Mouse (Mus musculus): ENCODE results near the gene Efhc1.
"Not testable (repeated sequence)": the region's sequence is repeated elsewhere in the genome, so short reads cannot be mapped to it uniquely, and the experiment has no call there.

Efhc1 gene

DNA sequence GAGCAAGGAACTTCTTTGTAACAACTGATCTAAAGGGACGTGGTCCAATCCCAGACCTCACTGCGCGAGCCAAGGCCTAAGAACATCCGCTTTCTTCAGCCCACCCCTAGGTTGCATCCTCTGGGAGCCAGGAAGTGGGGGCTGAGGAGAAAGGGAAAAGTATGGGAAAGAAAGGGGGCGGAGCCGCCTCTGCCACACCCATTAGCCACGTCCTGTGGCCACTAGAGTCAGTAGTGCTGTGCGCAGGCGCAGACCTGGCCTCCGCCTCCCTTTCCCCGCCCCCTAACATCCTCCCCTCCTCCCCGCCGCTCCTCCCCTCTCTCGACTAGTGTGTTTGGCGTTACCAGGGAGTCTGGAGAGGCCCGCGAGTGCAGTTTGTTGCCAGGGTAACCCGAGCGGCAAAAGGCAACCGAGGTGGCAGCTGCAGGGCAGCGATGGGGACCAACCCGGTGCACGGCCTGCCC, at the start of gene Efhc1:
Efhc1 (plus strand) TSS at position 327 of the 464 bp plus-strand sequence.
- DNase-seq (ENCODE audit: low read depth, low spot score): peak; percentile 83

DNA sequence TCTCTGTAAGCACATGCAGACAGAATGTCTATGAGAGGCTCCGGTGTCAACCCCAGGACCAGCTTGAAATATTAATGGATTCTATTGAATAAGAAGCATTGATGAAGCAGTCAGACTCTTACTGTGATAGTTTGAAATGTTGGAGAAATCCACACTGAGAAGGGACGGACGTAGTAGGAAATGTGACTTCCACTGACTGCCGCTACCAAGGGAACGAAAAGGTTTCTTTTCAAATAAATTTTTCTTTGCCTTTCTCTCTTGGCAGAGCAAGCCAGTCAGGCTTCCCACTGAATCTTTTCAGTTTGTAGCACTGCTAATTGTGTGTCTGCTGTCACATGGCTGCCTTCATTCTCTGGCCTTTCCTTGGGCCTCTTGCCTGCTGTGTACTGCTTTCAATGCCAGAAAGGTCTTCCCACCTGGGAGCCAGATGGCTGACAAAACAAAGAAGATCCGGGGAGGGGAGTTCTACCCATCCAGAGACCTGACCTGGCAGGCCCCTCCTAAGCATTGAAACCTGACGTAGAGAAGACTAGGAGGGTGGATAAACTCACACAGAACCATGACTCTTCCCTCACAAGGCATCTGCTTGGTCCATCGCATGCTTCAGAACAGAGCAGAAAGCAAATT, 45.8 kb upstream of the Efhc1 start:
- DNase-seq (ENCODE audit: low read depth, low spot score): no peak

DNA sequence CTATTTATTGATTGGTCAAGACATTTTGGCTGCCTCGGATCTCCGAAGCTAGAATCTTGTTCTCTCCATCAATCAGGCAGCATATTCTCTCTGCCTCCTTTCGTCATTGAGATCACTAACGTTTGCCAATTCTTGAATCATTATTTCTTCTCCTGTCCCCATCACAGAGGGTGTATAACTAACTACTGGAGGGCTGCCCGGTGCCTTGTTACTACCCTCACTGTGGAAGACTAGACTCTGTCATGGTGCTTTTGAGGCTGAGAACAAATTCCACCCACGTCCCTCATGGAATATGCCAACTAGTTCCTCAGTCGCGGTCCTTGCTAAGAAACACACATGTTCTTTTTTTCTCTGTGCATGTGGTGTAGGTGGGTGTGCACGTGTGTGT, 45.3 kb upstream of the Efhc1 start:
- DNase-seq (ENCODE audit: low read depth, low spot score): no peak

DNA sequence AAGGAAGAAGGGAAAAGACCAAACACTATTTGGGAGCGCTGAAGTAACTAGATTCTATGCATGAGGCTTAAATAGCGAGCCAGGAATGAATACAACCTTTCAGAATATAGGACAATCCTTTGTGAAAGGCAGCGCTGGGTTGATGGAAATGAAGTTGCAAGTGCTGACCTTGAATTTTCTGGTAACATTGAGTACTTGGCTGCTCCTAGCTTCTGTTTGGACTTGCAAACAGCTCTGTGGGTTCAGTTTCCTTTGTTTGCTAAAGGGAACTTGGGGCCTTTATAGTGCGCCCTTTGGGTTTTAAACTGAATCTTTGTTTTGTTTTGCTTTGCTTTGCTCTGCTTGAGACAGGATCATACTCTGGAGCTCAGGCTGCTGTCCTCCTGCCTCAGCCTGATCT, 42.9 kb upstream of the Efhc1 start:
- DNase-seq (ENCODE audit: low read depth, low spot score): no peak

DNA sequence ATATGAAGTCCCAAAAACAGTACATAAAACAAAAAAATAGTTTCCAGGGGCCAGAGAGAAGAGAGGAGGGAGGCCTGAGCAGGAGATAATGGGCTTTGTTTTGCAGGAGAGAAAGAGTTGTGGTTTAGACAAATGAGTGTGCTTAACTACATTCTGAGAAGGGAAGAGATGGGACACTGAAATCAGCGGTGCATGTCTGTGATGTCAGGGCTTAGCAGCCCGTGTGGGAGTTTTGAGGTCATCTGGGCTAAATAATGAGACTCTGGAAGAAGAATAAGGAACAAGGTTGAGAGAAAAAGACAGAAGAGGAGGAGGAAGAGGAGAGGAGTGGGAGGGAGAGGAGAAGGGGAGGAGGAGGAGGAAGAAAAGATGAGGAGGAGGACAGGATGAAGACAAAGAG, 39.3 kb upstream of the Efhc1 start:
- DNase-seq (ENCODE audit: low read depth, low spot score): no peak

DNA sequence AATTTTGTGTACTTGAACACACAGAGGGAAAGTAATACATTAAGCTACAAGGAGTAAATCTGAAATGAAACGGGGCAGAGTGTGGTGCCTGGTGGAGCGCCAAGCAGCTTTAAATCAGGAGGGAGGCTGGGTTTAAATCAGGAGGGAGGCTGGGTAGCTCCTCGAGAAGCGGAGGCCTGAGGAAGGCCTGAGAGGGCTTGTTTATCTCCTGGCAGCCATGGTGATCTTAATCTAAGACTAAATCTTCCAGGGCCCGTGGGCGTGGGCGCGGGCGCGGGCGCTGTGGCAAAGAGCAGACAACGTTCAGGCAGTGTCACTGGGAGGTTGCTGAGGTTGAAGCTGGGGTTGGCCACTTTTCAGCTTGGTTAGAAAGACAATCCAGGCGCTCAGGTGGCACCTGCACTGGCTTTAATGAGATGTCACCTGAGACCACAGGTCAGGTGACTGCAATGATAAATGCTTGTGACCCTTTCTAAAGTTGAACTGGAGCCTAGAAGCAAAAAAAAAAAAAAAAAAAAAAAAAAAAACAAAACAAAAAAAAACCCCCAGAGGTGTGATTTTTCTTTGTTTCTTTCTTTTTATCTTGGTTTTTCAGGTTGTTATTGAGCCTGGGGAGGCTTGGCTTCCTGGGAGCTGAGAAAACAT, 38.8 kb upstream of the Efhc1 start:
- no peak for DNase-seq (ENCODE audit: low read depth, low spot score)

DNA sequence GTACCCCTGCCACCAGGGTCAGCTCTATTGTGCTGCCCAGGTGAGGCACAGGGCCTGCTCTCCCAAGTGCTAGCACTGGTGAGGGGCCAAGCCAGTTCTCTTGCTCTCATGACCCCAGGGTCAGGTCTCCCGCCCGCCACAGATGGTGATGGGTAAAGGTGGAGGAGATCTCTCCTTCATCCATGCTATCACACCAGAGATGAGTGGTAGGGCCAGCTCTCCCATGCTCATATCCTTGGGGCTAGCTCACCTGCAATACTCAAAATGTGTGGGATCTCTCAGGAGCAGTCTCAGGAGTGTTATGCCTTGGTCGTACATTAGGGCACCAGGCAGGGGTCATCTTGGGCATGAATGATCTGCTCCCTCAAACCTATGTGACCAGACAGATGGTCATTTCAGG, 36.7 kb upstream of the Efhc1 start:
- DNase-seq (ENCODE audit: low read depth, low spot score): no peak

DNA sequence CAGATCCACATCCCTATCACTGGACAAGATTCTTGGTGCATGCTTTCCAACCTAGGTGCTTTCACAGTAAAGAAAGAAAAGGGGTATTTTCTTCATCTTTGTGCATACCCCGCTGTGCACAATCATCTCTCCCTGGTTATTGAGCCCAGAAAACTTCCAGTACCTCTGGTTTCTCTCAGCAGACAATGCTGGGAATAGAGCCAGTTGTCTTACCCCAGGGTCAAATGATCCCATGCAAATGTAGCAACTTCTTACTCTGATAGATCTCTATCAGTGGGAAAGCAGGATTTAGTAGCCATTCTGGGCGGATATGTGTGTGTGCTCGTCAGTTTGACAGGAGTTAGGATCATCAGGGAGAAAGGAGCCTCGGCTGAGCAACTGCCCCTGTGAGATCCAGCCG, 35.8 kb upstream of the Efhc1 start:
- DNase-seq (ENCODE audit: low read depth, low spot score): no peak

DNA sequence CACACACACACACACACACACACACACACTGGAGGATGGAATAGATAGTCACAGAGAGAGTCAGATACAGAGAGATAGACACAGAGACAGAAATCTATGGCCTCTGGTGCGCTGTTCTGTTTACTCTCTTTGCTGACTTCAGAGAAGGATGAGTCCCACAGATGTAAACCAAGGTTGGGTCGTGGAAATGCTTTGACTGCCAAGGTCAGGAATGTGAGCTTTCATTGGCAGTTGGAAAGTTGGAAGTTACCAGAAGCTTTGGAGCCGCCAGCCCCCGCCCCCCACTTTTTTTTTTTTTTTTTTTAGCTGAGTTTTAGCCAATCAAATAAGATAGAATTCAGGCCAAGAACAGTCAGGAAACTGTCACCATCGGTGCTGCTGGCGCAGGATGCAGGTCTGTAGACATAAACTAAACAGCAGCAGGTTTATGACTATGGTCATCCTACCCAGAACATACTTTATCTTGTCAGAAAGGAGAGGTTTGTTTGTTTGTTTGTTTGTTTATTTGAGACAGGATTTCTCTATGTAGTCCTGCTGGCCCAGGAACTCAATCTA, 33.9 kb upstream of the Efhc1 start:
- DNase-seq (ENCODE audit: low read depth, low spot score): no peak

DNA sequence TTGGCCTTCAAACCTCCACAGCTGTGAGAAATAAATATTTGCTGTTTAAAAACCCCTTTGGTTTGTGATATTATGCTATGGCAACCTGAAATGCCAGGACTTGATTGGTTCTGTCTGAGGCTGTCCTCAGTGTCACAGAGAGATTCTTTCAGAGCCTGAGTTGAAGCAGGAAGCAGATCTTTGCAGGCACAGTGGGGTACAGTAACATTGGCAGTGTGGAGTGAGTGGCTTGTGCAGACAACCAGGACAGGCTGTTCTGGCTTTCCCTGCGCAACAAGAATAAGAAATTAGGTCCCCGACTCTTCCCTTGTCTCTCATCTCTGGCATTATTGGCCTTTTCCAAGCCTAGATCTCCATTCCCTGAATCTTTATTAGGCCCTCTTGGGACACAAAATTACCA, 31.7 kb upstream of the Efhc1 start:
- no peak for DNase-seq (ENCODE audit: low read depth, low spot score)

DNA sequence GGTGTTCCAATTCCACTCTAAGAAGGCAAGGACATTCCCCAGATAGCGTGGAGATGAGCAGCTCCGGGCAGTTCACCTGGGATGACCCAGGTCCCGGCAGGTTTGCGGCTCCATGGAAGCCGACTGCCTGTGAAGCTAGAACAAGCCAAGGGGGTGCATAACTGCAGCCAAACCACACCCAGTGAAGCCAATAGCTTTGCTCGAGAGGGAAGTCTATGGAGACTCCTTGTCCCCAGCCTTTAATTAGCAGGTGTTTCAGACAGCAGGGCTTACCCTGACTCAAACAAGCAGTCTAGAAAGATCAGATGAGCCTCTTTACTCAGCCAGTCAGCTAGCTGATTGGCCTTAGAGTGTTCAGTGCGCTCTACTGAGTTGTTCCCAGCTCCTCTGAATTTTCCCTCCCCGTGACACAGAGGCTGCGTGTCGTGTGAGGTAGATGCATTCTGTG, 30.3 kb upstream of the Efhc1 start:
- DNase-seq (ENCODE audit: low read depth, low spot score): no peak

DNA sequence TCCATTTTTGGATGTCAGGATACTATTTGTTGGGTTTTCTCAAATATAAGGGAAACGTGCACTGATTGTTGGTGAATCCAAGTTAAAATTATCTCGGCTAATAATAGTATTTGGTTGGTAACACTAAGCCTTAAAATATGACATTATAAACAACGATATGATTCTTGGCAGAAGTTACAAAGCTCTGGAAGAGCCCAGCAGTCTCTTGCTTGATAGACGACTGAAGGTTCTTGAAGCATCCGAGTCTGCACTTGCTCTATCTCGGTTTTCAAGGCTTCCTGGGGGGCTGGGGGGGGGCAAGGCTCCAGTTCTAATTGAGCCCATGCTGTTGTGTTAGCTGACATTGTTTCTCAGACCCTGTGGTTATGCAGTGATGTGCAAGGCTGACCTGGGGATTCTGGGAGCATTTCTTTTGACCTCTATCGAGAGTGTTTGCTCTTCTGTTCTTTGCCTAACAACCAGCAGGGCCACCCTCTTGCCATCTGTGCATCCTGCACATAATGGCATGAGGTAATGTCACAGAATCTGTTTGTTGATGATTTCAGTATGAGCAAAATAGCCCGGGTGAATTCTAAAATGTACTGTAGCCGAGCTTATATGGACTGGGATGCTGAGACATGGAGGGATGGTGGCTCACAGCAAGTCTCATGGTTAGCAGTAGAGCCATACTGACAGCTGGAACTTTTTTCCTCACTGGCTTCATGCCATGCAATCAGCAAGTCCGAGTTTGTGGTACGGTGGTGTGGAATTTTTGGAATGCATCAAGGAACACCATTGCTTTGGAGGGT, 28.6 kb upstream of the Efhc1 start:
- DNase-seq (ENCODE audit: low read depth, low spot score): no peak

DNA sequence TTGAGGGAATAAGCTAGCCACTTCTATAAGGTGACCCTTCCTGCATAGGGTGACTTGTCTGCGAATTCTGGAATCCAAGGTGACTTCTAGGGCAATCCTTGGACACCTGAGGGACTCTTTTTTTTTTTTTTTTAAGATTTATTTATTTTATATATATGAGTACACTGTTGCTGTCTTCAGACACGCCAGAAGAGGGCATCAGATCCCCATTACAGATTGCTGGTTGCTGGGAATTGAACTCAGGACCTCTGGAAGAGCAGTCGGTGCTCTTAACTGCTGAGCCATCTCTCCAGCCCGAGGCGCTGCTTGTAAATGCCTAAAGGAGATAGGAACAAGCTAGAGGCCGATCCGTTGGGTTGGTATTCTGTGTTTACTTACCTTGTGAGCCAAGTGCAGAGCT, 26.1 kb upstream of the Efhc1 start:
- not testable (repeated sequence) for DNase-seq (ENCODE audit: low read depth, low spot score)

DNA sequence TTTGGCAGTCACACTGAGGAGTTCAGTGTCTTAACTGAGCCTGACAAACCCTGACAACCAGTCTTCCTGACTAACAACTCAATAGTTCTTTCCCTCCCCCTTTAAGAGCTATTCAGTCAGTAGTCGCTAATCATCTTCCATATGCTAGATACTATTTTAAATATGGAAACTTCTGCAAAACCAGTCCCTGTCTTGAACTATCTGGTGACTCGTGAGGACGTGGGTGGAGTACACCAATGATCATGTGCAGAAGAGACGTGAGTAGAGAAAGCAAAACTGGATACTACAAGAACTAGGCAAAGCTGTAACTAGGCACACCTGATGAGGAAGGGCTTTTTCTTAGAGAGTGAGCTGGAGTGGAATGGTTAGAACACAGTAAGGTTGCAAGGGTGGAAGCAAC, 25.5 kb upstream of the Efhc1 start:
- no peak for DNase-seq (ENCODE audit: low read depth, low spot score)

DNA sequence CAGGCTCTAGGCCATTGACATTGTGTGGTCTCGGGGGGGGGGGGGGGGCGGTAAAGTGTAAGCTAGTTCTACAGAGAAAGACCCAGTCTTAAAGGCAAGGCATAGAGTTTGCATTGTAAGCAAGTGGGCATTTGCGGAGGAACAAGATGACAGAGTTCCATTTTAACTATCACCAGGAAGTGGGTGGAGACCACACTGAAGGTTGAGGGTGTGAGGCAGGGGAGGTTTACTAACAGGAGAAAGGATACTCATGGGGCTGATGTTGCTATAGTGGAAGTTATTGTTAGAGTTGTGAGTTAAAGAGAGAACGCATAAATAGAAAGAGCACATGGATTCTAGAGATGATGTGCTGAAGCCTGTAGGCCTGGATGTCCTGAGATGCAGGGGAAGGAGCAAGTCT, 25.1 kb upstream of the Efhc1 start:
- no peak for DNase-seq (ENCODE audit: low read depth, low spot score)

DNA sequence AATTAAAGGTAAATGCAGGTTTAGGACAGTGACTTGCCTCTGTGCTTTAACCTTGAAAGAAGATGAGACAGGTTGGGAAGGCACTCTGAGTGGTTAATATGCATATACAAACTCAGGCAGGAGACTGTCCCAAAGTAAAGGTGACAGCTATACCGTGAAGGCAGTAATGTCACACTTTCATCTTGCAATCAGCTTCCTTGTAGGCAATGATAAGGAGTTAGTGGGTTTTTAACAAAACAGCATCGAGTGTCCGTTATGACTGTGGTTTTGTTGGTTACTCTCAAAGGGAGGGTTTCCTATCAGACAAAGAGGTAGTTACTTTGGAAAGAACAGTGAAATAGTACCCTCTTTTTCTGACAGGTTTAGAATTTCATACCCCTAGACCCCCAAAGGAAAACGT, 22.9 kb upstream of the Efhc1 start:
- no peak for DNase-seq (ENCODE audit: low read depth, low spot score)

DNA sequence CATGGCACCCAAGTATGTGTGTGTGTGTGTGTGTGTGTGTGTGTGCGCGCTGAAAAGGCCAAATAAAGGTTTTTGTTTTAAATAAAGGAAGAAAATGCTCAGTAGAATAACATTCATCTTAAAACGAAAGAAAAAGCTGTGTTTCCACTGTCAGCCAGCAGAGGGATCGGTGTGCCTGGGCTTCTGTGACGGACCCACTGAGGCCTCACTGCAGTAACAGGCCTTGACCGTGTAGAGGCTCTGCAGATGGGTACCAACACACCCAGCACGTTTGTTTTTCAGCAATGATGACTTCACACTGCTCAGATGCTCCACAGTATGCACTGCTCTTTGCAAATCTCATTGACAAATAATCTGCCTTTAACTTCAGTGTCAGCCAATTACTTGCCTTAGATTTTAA, 18.0 kb upstream of the Efhc1 start:
- DNase-seq (ENCODE audit: low read depth, low spot score): no peak

DNA sequence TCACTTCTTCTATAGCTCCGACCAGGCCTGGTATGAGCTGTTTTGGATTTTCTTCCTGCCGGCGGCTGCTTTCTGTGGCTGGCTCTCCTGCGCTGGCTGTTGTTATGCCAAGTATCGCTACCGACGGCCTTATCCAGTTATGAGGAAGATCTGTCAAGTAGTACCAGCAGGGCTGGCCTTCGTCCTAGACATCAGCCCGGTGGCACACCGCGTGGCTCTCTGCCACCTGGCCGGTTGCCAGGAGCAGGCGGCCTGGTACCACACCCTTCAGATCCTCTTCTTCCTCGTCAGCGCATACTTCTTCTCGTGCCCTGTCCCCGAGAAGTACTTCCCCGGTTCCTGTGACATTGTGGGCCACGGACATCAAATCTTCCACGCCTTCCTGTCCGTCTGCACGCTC, 16.3 kb upstream of the Efhc1 start:
- no peak for DNase-seq (ENCODE audit: low read depth, low spot score)

DNA sequence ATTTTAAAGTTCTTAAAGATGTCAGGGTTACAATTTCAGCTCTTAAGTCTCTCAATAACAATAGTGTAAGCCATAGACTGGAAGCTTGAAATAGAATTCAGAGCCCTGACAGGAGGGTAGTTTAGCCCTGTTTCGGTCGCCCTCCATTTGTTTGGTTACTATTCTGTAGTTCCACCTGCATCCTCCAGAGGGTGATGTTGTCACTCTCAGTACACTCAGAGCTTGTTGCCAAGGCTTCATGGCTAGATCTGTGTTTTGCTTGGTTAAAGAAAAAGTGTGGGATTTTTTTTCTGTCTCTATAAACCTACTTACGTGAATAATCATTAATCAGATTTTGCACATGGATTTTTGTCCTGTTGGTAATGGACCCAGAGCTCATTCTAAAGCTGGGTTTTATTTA, 12.4 kb upstream of the Efhc1 start:
- DNase-seq (ENCODE audit: low read depth, low spot score): no peak

DNA sequence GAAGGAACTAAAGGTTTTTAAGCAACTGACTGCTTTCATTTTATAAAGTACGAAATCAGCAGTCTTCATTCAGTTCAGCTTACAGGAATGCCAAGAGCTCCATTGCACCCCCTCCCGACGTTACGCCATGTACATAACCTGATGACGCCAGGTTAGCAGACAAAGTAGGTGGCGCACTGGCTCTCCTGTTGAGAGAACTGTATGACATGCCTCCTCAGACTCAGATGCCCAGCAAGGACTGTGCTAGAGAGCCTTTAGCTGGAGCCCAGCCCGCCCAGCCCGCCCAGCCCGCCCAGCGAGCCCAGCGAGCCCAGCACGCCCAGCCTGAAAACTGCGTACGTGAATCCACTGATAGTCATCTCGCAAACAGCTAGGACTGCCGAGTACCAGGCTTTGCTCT, 11.3 kb upstream of the Efhc1 start:
- no peak for DNase-seq (ENCODE audit: low read depth, low spot score)

DNA sequence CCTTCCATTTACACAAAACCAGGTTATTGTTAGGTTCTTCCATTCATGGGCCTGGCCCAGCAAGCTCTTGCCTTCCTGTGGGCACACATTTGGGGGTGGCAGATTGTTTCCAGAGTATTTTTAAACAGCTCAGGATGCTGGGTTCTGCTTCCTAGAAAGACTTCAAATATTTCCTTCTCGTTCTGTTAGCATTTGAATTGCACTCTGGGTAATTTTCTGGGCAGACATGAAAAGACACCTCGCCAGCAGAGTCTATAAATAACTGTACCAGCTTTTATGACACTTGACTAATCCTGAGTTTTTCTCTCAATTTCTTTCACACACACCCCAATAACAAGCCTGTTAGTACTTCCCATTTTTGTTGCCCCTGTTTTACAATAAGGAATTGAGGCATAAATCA, 10.1 kb upstream of the Efhc1 start:
- DNase-seq (ENCODE audit: low read depth, low spot score): no peak

DNA sequence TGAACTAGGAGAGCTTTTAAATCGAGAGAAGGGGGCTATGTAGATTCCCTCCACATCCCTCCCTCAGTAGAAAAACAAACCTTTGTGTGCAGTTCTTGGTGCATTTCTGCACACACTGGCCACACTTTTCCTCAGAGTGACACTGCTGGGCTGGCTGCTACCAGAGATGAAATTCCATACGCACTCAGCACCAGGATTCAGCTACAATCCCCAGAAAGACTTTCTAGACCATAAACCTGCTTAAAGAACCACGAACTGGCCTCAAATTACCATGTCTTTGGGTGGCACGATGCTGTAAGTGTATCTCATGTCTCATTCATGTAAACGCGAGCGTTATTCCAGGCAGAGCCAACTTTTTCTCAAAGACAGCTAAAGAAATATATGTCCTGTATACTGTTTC, 9.6 kb upstream of the Efhc1 start:
- DNase-seq (ENCODE audit: low read depth, low spot score): no peak

DNA sequence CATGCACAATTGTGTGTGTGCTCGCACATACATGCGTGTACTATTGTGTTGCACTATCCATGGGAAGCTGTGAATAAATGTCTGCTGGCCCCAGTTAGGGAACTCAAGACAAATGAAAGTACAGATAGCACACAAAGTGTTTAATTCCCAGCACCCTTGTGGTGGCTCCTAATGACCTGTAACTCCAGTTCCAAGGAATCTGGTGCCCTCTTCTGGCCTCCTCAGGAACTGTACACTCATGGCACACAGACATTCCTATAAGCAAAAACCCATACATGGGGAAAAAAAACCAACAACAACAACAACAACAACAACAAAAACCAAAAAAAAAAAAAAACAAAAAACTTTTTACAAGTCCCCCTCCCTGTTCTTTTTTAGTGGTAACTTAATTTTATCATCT, 8.4 kb upstream of the Efhc1 start:
- DNase-seq (ENCODE audit: low read depth, low spot score): no peak
